Mouse (Mus musculus) MEL (cell line): ENCODE results near the gene Ager. TPM values are rescaled to one million over a fixed set of nuclear protein-coding genes. Genes with fewer than 3 reads are reported as not detected.

Experiments
- DNase-seq: peaks from one replicate; pipeline ENCODE4 v3.0.0; 2011; ENCODE audit warnings: low read depth, low spot score
- H3K27ac ChIP-seq: 2 replicates; pipeline ENCODE4 v1.5.1; 2012; ENCODE audit warnings: low read depth, mild to moderate bottlenecking, control low read depth, low read length, moderate library complexity; ENCODE audit not compliant: control insufficient read depth
- H3K27me3 ChIP-seq, 2 experiments: fragments of 150-350 bp in 1 of 2; sonication (generic) in 1 of 2; 2 replicates each; pipeline ENCODE4 v1.6.1; 2012; ENCODE audit warnings: low read length in 2 of 2, mild to moderate bottlenecking in 2 of 2, improper control_type of control experiment in 1 of 2, moderate library complexity in 1 of 2; ENCODE audit not compliant: insufficient read depth in 2 of 2, control insufficient read depth in 1 of 2
- H3K36me3 ChIP-seq, 2 experiments: 2 replicates each; pipeline ENCODE4 v1.6.1; 2012 to 2014; ENCODE audit warnings: low read length in 2 of 2, improper control_type of control experiment in 1 of 2, inconsistent platforms in 1 of 2, mild to moderate bottlenecking in 1 of 2; ENCODE audit not compliant: insufficient read depth in 2 of 2, control insufficient read depth in 1 of 2
- H3K4me1 ChIP-seq, 2 experiments: fragments of 150-350 bp in 1 of 2; sonication (generic) in 1 of 2; 2 replicates each; pipeline ENCODE4 v1.6.1; 2012; ENCODE audit warnings: low read length in 2 of 2, improper control_type of control experiment in 1 of 2, mild to moderate bottlenecking in 1 of 2; ENCODE audit not compliant: insufficient read depth in 2 of 2, control insufficient read depth in 1 of 2
- H3K4me3 ChIP-seq, 2 experiments: fragments of 150-350 bp in 1 of 2; sonication (generic) in 1 of 2; 2 replicates each; pipeline ENCODE4 v1.5.1; 2012; ENCODE audit warnings: low read depth in 2 of 2, low read length in 2 of 2, mild to moderate bottlenecking in 2 of 2, moderate library complexity in 2 of 2, control low read depth in 1 of 2, improper control_type of control experiment in 1 of 2; ENCODE audit not compliant: control insufficient read depth in 1 of 2, insufficient read depth in 1 of 2
- H3K79me2 ChIP-seq: 2 replicates; pipeline ENCODE4 v1.6.1; 2012; ENCODE audit warnings: mild to moderate bottlenecking, low read length, moderate library complexity; ENCODE audit not compliant: control insufficient read depth, poor library complexity, insufficient read depth
- H3K9ac ChIP-seq: 2 replicates; pipeline ENCODE4 v1.6.1; 2012; ENCODE audit warnings: low read depth, mild to moderate bottlenecking, control low read depth, low read length, moderate library complexity; ENCODE audit not compliant: control insufficient read depth, poor library complexity, severe bottlenecking
- H3K9me3 ChIP-seq: fragments of 150-350 bp; sonication (generic); replicated peaks from 2 replicates; pipeline ENCODE4 v1.6.1; 2012; ENCODE audit warnings: mild to moderate bottlenecking, low read length, improper control_type of control experiment, moderate library complexity; ENCODE audit not compliant: insufficient read depth
- CHD2 ChIP-seq: IDR thresholded peaks from 2 replicates; pipeline ENCODE4 v1.6.1; 2011; ENCODE audit warnings: low read length, improper control_type of control experiment
- E2F4 ChIP-seq: IDR thresholded peaks from 2 replicates; pipeline ENCODE4 v1.6.1; 2011; ENCODE audit warnings: low read depth, low read length, improper control_type of control experiment, borderline replicate concordance
- ETS1 ChIP-seq: IDR thresholded peaks from 2 replicates; pipeline ENCODE4 v1.6.1; 2012; ENCODE audit warnings: low read depth, mild to moderate bottlenecking, inconsistent platforms, low read length, improper control_type of control experiment, moderate library complexity
- GABPA ChIP-seq: IDR thresholded peaks from 2 replicates; pipeline ENCODE4 v1.6.1; 2012; ENCODE audit warnings: low read depth, mild to moderate bottlenecking, inconsistent platforms, low read length, improper control_type of control experiment, moderate library complexity
- KAT2A ChIP-seq: conservative IDR thresholded peaks from 2 replicates; pipeline ENCODE4 v1.6.1; 2012; ENCODE audit warnings: low read depth, low read length, improper control_type of control experiment, inconsistent platforms
- MAFK ChIP-seq: IDR thresholded peaks from 2 replicates; pipeline ENCODE4 v1.6.1; 2011; ENCODE audit warnings: low read depth, mild to moderate bottlenecking, low read length, improper control_type of control experiment, borderline replicate concordance
- MAZ ChIP-seq: IDR thresholded peaks from 2 replicates; pipeline ENCODE4 v1.6.1; 2012; ENCODE audit warnings: low read depth, mild to moderate bottlenecking, inconsistent platforms, low read length, improper control_type of control experiment
- MEF2A ChIP-seq: IDR thresholded peaks from 2 replicates; pipeline ENCODE4 v1.6.1; 2014; ENCODE audit warnings: low read depth, mild to moderate bottlenecking, inconsistent platforms, low read length, improper control_type of control experiment; ENCODE audit not compliant: poor library complexity, insufficient replicate concordance, severe bottlenecking; ENCODE audit errors: extremely low read depth
- MXI1 ChIP-seq: IDR thresholded peaks from 2 replicates; pipeline ENCODE4 v1.6.1; 2011; ENCODE audit warnings: mild to moderate bottlenecking, low read depth, low read length, improper control_type of control experiment
- MYB ChIP-seq: IDR thresholded peaks from 2 replicates; pipeline ENCODE4 v1.6.1; 2011; ENCODE audit warnings: mild to moderate bottlenecking, low read depth, low read length, improper control_type of control experiment
- MYC ChIP-seq: IDR thresholded peaks from 2 replicates; pipeline ENCODE4 v1.6.1; 2011; ENCODE audit warnings: low read depth, mild to moderate bottlenecking, low read length, improper control_type of control experiment, moderate library complexity
- NRF1 ChIP-seq: IDR thresholded peaks from 2 replicates; pipeline ENCODE4 v1.6.1; 2014; ENCODE audit warnings: low read depth, mild to moderate bottlenecking, inconsistent platforms, low read length, improper control_type of control experiment, moderate library complexity; ENCODE audit not compliant: poor library complexity, insufficient read depth, severe bottlenecking
- POLR2A ChIP-seq, 2 experiments: IDR thresholded peaks; 2 replicates each; pipeline ENCODE4 v1.6.1; 2011 to 2012; ENCODE audit warnings: low read length in 2 of 2, mild to moderate bottlenecking in 2 of 2, control low read depth in 1 of 2, improper control_type of control experiment in 1 of 2, low read depth in 1 of 2, moderate library complexity in 1 of 2; ENCODE audit not compliant: control insufficient read depth in 1 of 2, insufficient read depth in 1 of 2, poor library complexity in 1 of 2
- RCOR1 ChIP-seq: IDR thresholded peaks from 2 replicates; pipeline ENCODE4 v1.6.1; 2012; ENCODE audit warnings: low read depth, mild to moderate bottlenecking, inconsistent platforms, low read length, improper control_type of control experiment
- TAL1 ChIP-seq: IDR thresholded peaks from 2 replicates; pipeline ENCODE4 v1.6.1; 2012; ENCODE audit warnings: mild to moderate bottlenecking, inconsistent platforms, low read length, moderate library complexity, mixed read lengths
- TBP ChIP-seq: IDR thresholded peaks from 2 replicates; pipeline ENCODE4 v1.8.0; 2011; ENCODE audit warnings: low read depth, low read length, improper control_type of control experiment
- UBTF ChIP-seq: IDR thresholded peaks from 2 replicates; pipeline ENCODE4 v1.6.1; 2012; ENCODE audit warnings: low read depth, mild to moderate bottlenecking, inconsistent platforms, low read length, improper control_type of control experiment, moderate library complexity, borderline replicate concordance; ENCODE audit not compliant: insufficient read depth
- USF1 ChIP-seq: IDR thresholded peaks from 2 replicates; pipeline ENCODE4 v1.6.1; 2014; ENCODE audit warnings: low read depth, mild to moderate bottlenecking, inconsistent platforms, low read length, improper control_type of control experiment, moderate library complexity
- ZKSCAN1 ChIP-seq: IDR thresholded peaks from 2 replicates; pipeline ENCODE4 v1.6.1; 2012; ENCODE audit warnings: low read depth, mild to moderate bottlenecking, inconsistent platforms, low read length, improper control_type of control experiment, moderate library complexity
- ZMIZ1 ChIP-seq: IDR thresholded peaks from 2 replicates; pipeline ENCODE4 v1.6.1; 2012; ENCODE audit warnings: low read depth, mild to moderate bottlenecking, inconsistent platforms, low read length, improper control_type of control experiment, moderate library complexity
- ZNF384 ChIP-seq: IDR thresholded peaks from 2 replicates; pipeline ENCODE4 v1.6.1; 2012; ENCODE audit warnings: low read depth, mild to moderate bottlenecking, inconsistent platforms, low read length, improper control_type of control experiment
- polyA plus RNA-seq, 2 experiments: library from polyadenylated mRNA; stranded (reverse) in 1 of 2; unstranded in 1 of 2; fragments of >175 nt in 1 of 2; fragments of >200 nt in 1 of 2; gene quantifications; 2 replicates each; pipeline versions ENCODE4 v1.2.1 to v1.2.4; 2012; ENCODE audit warnings: low replicate concordance in 2 of 2, low read depth in 1 of 2; ENCODE audit not compliant: insufficient read length in 2 of 2, insufficient read depth in 1 of 2, missing spikeins in 1 of 2
- total RNA-seq: library from RNA; depleted of rRNA; stranded (reverse); fragments of 300-350 nt; gene quantifications from 2 replicates; pipeline ENCODE4 v1.2.3, GENCODE M21; 2012

Gene Ager
- total and polyA plus RNA-seq, 3 experiments: 0.27 to 3.7 TPM; not detected in 1

DNA sequence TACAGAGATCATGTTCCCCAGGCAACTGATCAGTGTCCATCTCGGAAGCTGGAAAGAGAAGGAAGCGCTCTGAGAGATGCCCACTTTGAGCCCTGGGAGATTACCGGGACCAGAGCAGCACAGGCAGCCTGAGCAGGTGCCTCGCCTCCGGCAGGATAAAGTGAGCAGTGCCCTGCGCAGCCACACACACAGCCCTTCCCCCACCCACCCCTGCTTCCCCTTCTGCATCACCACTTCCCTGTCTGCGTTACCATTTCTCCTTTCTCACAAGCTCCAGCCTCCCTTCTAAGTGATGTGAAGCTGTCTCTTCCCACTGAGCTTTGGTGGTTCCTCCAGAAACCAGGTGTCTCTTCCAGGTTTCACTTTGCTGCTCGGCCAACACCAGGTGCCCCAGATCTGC lies 36.5 kb upstream of the Ager start (continued):
- TF ChIP-seq NRF1: peak; percentile 62
- TF ChIP-seq MYB: no peak
- TF ChIP-seq MXI1: no peak; the same call in 1 of the 2 replicates
- TF ChIP-seq CHD2: peak; percentile 37; the same call in 1 of the 2 replicates
- peak; percentile 14 to 43; a peak in 1 of 4 replicates for TF ChIP-seq POLR2A (IDR thresholded peaks at IDR 0.05; ENCODE audit: control insufficient read depth in 1 of 2, insufficient read depth in 1 of 2, low read depth in 1 of 2, low read length in 2 of 2, poor library complexity in 1 of 2)
- TF ChIP-seq ZMIZ1: no peak
- 0 out of 2 replicates have a peak, but pooled peaks have one; percentile 6 for TF ChIP-seq ETS1
- TF ChIP-seq KAT2A: no peak
- no peak for TF ChIP-seq GABPA
- 0 out of 2 replicates have a peak, but pooled peaks have one; percentile 44 for TF ChIP-seq MAZ

DNA sequence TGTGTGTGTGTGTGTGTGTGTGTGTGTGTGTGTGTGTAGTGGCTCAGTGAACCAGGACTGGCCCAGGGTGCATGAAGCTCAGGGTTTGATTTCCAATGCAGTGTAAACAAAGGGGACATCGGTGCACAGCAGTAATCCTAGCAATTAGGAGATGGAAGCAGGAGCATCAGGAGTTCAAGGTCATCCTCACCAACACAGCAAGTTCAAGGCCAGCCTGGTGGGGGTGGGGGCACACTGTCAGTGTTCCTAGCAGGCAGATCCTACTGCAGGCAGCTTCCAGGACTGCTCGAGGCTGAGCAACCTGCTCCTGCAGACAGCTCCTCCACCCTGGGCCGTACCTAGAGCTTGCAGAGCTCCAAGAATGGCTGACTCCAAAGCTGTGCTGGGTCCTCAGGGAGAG lies 35.1 kb upstream of the Ager start:
- H3K9me3 ChIP-seq: no peaks in the 10 kb centered on the region
- no peaks in the 10 kb centered on the region for H3K79me2 ChIP-seq
- no peak for DNase-seq
- no peak overlapping the region for H3K27ac ChIP-seq
- H3K9ac ChIP-seq: no peak overlapping the region
- peaks cover 0 to 4% of the 10 kb centered on the region in 2 experiments; a peak in 2 of 4 replicates for H3K27me3 ChIP-seq
- no peak overlapping the region for H3K4me3 ChIP-seq
- peaks cover 0 to 10% of the 10 kb centered on the region in 2 experiments; a peak in 2 of 4 replicates for H3K36me3 ChIP-seq
- TF ChIP-seq CHD2: no peak
- TF ChIP-seq ZKSCAN1: no peak
- TF ChIP-seq, all 39 proteins: peak for 0
- peaks cover 7 to 18% of the 10 kb centered on the region in 2 experiments for H3K4me1 ChIP-seq

DNA sequence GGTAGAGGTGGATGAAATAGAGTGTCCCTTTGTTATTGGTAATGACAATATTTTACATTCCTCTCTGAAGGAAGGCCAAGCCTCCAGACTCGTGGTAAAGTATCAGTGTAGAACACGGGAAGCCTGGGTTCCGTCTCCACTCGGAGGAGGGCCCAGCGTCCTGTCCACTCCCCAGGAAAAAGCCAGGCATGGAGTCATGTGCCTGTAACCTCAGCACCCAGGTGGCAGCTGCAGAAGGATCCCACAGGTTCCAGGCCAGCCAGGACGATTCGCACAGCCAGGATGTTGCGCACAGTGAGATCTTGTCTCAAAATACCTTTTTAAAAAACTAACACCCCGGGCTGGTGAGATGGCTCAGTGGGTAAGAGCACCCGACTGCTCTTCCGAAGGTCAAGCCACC lies 34.3 kb upstream of the Ager start:
- Histone ChIP-seq H3K9ac (no peak overlapping the region), H3K79me2 (no peaks in the 10 kb centered on the region), H3K4me3 (no peak overlapping the region), H3K27ac (no peak overlapping the region), H3K4me1 (peaks cover 7 to 18% of the 10 kb centered on the region in 2 experiments), H3K9me3 (no peaks in the 10 kb centered on the region), H3K36me3 (peaks cover 0 to 10% of the 10 kb centered on the region in 2 experiments; a peak in 2 of 4 replicates), H3K27me3 (peaks cover 0 to 4% of the 10 kb centered on the region in 2 experiments; a peak in 2 of 4 replicates)
- TF ChIP-seq KAT2A: no peak
- TF ChIP-seq ETS1: no peak
- TF ChIP-seq MYC: no peak
- no peak for TF ChIP-seq ZNF384
- no peak for TF ChIP-seq MAFK
- no peak for TF ChIP-seq MYB
- no peak for TF ChIP-seq E2F4
- TF ChIP-seq UBTF: no peak
- no peak for TF ChIP-seq TBP
- TF ChIP-seq MEF2A: no peak
- no peak for TF ChIP-seq USF1
- TF ChIP-seq RCOR1: no peak
- no peak for TF ChIP-seq TAL1
- DNase-seq: no peak
